ENCODE assay signal across 8 mouse cellular contexts in the genomic region with DNA sequence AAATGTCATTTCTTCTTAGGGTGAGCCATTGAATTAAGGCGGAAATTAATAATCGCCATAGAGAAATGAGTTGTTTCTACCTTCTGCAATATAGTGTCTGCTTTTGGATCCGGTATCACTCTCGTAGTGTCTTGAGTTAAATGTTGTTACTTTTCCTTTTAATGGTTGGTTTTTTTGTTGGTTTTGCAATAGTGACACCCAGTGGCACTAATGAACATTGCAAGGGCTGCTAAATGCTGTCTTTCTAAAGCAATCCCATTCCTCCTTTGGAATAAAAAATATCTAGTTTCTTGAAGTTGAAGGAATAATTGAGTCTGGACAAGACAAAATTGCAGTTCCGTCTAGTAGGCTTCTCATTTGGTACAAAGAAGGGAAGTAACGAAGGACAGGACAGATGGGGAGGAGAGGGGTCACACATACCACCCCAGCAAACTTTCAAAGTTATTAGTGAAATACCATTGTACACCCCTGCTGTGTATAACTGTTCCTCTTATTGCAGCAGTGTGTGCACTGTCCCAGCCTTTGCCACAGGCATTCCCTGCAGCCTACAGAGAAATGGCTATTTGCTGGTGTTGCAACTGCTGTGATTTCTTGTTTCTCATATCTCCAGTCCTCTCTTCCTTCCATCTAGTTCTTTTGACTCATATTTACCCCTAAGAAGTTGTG.
DNase-seq lines count a peak whose midpoint lies in the region; ATAC-seq and TF ChIP-seq lines count a peak whose summit lies in the region.

No protein-coding gene starts in this region.

- WGBS in hindbrain, embryonic 10.5 days, result 43% methylated on average over 6 of the region's 6 CpGs
- WGBS in hindbrain, embryonic 13.5 days, result 34% methylated on average over 6 of the region's 6 CpGs
- WGBS in embryonic facial prominence, embryonic 13.5 days, result 16% methylated on average over 6 of the region's 6 CpGs
- 14% methylated on average over 6 of the region's 6 CpGs for WGBS in heart, postnatal 0 days

- H3K4me3 ChIP-seq in hindbrain, embryonic 10.5 days, result no peak overlapping the region
- H3K4me3 ChIP-seq in hindbrain, embryonic 13.5 days, result no peak overlapping the region
- H3K4me3 ChIP-seq in embryonic facial prominence, embryonic 13.5 days, result no peak overlapping the region
- no peak overlapping the region for H3K4me3 ChIP-seq in heart, postnatal 0 days (ENCODE audit: low read depth, low read length)

- ATAC-seq in hindbrain, embryonic 13.5 days (ENCODE audit: low FRiP score), result no peak
- ATAC-seq in embryonic facial prominence, embryonic 13.5 days (ENCODE audit: insufficient number of reproducible peaks, insufficient read depth, low FRiP score, low TSS enrichment, low read depth), result no peak
- ATAC-seq in heart, postnatal 0 days (ENCODE audit: insufficient read depth, low read depth), result no peak

- no peaks in the 10 kb centered on the region for H3K4me1 ChIP-seq in hindbrain, embryonic 10.5 days (replicated peaks)
- H3K4me1 ChIP-seq in hindbrain, embryonic 13.5 days (replicated peaks), result no peaks in the 10 kb centered on the region
- H3K4me1 ChIP-seq in embryonic facial prominence, embryonic 13.5 days, result peaks cover 7% of the 10 kb centered on the region; the same call in 1 of the 2 replicates
- H3K4me1 ChIP-seq in heart, postnatal 0 days (ENCODE audit: control insufficient read depth, insufficient read depth), result no peaks in the 10 kb centered on the region

- H3K27me3 ChIP-seq in hindbrain, embryonic 10.5 days (ENCODE audit: insufficient read depth, poor library complexity, severe bottlenecking), result no peaks in the 10 kb centered on the region
- no peaks in the 10 kb centered on the region for H3K27me3 ChIP-seq in hindbrain, embryonic 13.5 days
- no peaks in the 10 kb centered on the region for H3K27me3 ChIP-seq in embryonic facial prominence, embryonic 13.5 days
- H3K27me3 ChIP-seq in heart, postnatal 0 days (ENCODE audit: control insufficient read depth, insufficient read depth, low read length), result no peaks in the 10 kb centered on the region

- H3K36me3 ChIP-seq in hindbrain, embryonic 10.5 days, result no peaks in the 10 kb centered on the region
- no peaks in the 10 kb centered on the region for H3K36me3 ChIP-seq in hindbrain, embryonic 13.5 days
- H3K36me3 ChIP-seq in embryonic facial prominence, embryonic 13.5 days, result no peaks in the 10 kb centered on the region
- H3K36me3 ChIP-seq in heart, postnatal 0 days (replicated peaks; ENCODE audit: control insufficient read depth, insufficient read depth, low read length), result no peaks in the 10 kb centered on the region

- no peak overlapping the region for H3K27ac ChIP-seq in hindbrain, embryonic 10.5 days
- no peak overlapping the region for H3K27ac ChIP-seq in hindbrain, embryonic 13.5 days
- H3K27ac ChIP-seq in embryonic facial prominence, embryonic 13.5 days, result no peak overlapping the region
- H3K27ac ChIP-seq in heart, postnatal 0 days (ENCODE audit: low read depth), result no peak overlapping the region

- no peak overlapping the region for H3K4me2 ChIP-seq in hindbrain, embryonic 13.5 days
- peak overlapping the region; percentile 11; the same call in 1 of the 2 replicates for H3K4me2 ChIP-seq in embryonic facial prominence, embryonic 13.5 days
- peak overlapping the region; percentile 40; the same call in 1 of the 2 replicates for H3K4me2 ChIP-seq in heart, postnatal 0 days (ENCODE audit: low read depth, low read length)

- H3K9ac ChIP-seq in hindbrain, embryonic 13.5 days, result no peak overlapping the region
- no peak overlapping the region for H3K9ac ChIP-seq in embryonic facial prominence, embryonic 13.5 days
- H3K9ac ChIP-seq in heart, postnatal 0 days (replicated peaks; ENCODE audit: low read depth, low read length), result no peak overlapping the region

- peak; percentile 87 for TF ChIP-seq CTCF in heart, postnatal 0 days (IDR thresholded peaks at IDR 0.05; ENCODE audit: low read depth)

- H3K9me3 ChIP-seq in hindbrain, embryonic 10.5 days, result no peaks in the 10 kb centered on the region
- H3K9me3 ChIP-seq in hindbrain, embryonic 13.5 days, result no peaks in the 10 kb centered on the region
- no peaks in the 10 kb centered on the region for H3K9me3 ChIP-seq in embryonic facial prominence, embryonic 13.5 days
- no peaks in the 10 kb centered on the region for H3K9me3 ChIP-seq in heart, postnatal 0 days (replicated peaks; ENCODE audit: control insufficient read depth, low read length)

- DNase-seq in hindbrain, embryonic 10.5 days (ENCODE audit: low spot score), result peak; percentile 41
- DNase-seq in adipocyte (ENCODE audit: low spot score), result peak; percentile 73
- peak; percentile 51 for DNase-seq in heart, postnatal 0 days (ENCODE audit: low spot score)
- peak; percentile 83 for DNase-seq in layer of hippocampus, adult 11-12 months (ENCODE audit: low spot score)
- peak; percentile 63 for DNase-seq in lung, postnatal 14 days
- peak; percentile 73 to 77 for DNase-seq in right cerebral cortex, adult 2 months (ENCODE audit: low spot score in 2 of 2)

- no peak for TF ChIP-seq EP300 in heart, postnatal 0 days (IDR thresholded peaks at IDR 0.05; ENCODE audit: low read depth)
